Mouse (Mus musculus) adrenal gland, adult 8-10 months (tissue): ENCODE measurements around the gene Phgr1. TPM values are rescaled to one million over a fixed set of nuclear protein-coding genes. Genes with fewer than 3 reads are reported as not detected.

Experiments used
- DNase-seq: peaks from one replicate; pipeline ENCODE4 v3.0.0; 2022
- total RNA-seq, 4 experiments: library from RNA; stranded (reverse); gene quantifications; 2 replicates each; pipeline ENCODE4 v1.2.4; 2022

Phgr1 gene
- total RNA-seq, 4 experiments from 2014 or later, result not detected

- DNase-seq, result no peak
Observed at GRCm38 (mm10) chr2:118751896-118752791, 20.4 kb upstream of the Phgr1 start.

DNA sequence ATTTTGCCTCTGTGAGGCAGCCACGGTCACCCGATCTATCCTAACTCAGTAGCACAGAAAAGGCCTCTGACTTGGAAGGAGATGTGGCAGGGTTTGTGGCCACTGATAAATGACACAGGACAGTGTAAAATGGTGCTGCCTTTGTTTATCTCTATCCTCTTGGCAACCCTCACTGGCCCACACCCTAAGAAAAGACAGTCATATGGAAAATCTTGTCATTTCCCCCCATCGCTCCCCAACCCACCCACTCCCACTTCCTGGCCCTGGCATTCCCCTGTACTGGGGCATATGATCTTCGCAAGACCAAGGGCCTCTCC is 19.8 kb upstream of the Phgr1 start:
- no peak for DNase-seq

- no peak for DNase-seq
Observed at GRCm38 (mm10) chr2:118754143-118754542, 18.4 kb upstream of the Phgr1 start.

DNA sequence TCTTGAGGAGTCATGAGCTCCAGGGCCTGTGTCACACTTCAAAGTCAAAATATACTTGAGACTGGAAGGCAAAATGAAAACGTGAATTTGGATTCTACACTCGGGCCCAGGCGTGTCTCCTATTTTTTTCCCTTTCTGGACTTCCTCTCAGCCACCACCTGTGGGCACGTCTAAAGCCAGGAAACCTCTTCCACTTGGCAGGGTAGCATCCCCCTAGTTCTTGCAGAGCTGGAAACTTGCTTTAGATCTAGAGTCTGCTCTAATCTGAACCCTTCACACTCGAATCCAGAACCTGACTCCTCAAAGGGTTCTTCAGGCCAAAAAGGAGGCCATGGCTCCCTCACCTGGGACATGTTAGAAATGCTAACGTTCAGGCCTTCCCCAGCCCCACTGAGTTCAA is 17.2 kb upstream of the Phgr1 start:
- no peak for DNase-seq

DNA sequence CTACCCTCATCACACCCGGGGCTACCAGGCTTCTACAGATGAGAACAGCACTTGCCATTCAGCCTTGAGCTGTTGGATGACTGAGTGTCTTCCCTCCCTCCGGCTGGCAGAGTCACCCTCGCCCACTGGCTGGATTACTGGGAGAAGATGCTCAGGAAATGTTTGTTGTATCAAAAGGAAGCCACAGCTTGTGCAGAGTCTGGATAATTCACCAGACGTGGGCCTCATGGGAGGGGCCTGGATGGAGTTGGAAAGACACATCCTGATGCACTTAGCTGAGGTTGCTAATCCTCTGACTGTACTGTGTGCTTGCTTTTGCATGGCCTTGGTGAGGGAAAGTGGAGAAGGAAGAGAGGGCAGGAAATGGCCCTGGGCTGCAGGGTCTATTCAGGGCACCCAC is 16.5 kb upstream of the Phgr1 start:
- DNase-seq, result no peak

GRCm38 (mm10) chr2:118759828-118760227 is 12.7 kb upstream of the Phgr1 start:
- DNase-seq, result no peak

DNA sequence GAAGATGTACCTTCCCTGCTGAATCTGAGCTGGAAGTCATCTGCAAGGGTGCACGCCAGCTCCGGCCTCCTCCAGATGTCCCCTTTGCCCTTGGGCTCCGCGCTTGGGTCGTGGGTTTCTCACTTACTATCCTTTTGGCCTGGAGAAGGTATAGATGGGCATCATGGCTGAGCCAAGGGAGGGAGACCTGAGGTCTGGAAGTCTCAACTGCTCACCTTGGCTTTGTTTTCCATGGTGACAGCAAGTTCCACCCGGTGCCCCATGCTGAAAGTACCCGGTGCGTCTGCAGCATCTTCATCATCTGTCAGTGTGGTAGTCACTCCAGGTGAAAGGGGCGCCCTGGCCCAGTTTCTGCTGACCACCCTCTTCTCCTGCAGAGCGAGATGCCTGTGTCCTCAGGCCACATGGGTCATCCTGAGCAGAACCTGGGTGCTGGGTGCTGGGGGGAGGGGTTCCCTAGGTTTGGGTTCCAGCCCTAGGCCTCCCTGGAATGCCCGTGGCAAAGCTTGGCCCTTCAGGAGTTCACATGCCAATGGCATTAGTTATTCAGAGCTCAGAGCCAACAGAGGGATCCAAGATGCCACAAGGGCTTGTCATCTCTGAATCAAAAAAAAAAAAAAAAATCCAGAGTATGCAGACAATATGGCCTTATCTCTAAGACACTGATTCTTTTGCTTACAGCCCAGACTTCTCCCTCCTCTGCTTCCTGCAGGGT is 12.1 kb upstream of the Phgr1 start:
- no peak for DNase-seq

- DNase-seq, result no peak
Observed at GRCm38 (mm10) chr2:118761358-118761757, 11.2 kb upstream of the Phgr1 start.

DNA sequence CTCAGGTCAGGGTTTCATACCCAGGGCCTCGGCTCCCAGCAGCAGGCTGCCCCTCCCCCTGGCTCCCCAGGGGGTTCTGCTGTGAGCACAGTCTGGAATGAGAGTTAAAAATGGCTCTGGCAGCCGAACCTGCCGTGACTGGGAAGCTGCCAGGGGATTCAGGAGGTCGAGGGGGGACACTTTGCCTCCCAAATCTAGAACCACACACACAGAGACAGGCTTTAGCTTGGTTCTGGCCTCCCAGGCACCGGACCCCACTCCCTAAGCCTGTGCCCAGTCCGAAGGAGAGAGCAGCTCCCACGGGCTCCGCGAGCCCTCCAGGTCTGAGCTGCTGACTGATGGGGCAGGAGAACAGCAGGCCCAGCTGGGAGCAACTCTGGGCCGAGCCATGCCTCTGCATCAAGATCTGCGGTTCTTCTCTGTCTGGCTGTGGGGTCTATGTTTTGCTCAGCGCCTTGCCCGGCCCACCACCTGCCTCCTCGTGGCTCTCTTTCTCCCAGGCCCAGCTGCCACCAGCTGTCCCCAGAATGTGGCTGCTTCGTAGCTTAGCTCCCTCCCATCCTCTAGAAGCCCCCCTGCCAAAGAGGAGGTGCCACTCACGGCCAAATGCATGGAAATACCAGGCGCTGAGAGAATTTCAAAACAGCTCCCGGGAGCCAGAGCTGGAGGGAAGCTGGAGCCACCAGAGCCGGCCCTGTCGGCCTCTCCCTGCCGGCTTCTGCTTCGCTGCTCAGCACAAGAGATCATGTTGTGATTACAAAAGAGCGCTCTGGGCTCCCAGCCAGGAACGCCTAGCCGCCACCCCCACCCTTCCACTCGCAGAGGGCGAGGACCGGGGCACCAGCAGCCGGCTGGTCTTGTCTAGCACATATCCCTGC is 10.4 kb upstream of the Phgr1 start, which contains the start of gene Ccdc9b:
Gene Ccdc9b (minus strand): TSS at position 756 of the 878 bp plus-strand sequence.
- peak; percentile 91 for DNase-seq

DNA sequence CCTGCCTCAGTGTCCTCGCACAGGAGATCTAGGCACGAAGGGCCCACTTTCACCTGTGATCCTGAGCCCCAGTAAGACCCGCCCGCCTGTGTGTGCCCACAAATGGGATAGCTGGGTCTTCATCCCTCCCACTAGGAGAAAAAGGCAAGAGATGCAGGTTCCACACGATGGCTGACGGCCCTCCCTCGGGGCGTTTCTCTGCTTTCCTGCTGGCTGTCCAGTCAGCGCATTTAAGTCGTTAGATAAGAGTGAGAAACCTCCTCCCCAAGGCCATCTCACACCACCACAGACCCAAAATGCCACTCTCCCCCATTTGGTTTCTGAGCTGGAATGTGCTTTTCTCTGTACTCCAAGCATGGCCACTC is 9.8 kb upstream of the Phgr1 start:
- no peak for DNase-seq

GRCm38 (mm10) chr2:118763469-118763868 is 9.1 kb upstream of the Phgr1 start:
- DNase-seq, result no peak

DNA sequence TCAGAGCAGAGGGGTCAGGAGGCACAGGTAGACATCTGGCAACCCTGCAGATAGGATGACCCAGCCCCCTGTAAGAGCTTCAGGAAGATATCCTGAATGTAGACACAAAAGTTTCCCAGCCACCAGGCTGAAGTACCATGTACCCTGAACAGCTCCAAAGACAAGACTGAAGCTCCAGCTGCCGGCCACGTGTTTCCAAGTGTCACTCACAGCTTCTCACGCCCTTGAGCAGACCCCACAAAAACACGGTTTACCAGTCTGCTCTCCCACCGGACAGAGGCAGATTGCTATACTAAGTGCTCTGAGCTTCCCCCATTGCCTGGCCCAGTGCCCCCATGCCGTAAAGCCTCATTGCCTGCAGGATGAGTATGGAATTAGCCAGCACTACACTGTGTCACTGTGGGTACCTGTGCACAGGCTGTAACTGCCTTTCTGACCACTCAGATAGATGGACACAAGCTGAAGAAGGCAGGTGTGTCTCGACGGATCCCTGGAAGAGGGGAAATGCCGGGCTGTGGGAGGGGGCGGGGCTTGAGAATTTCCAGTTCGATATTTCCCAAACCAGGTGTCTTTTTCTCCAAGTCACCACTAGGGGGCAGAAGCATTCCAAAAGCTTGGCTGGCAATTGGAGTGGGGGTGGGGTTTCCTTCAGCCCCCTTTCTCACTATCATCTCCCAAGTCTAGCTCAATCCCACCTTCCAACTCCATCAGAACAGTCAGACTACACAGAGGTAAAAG is 8.3 kb upstream of the Phgr1 start:
- DNase-seq, result no peak

- DNase-seq, result no peak
Observed at GRCm38 (mm10) chr2:118764875-118765274, 7.7 kb upstream of the Phgr1 start.

DNA sequence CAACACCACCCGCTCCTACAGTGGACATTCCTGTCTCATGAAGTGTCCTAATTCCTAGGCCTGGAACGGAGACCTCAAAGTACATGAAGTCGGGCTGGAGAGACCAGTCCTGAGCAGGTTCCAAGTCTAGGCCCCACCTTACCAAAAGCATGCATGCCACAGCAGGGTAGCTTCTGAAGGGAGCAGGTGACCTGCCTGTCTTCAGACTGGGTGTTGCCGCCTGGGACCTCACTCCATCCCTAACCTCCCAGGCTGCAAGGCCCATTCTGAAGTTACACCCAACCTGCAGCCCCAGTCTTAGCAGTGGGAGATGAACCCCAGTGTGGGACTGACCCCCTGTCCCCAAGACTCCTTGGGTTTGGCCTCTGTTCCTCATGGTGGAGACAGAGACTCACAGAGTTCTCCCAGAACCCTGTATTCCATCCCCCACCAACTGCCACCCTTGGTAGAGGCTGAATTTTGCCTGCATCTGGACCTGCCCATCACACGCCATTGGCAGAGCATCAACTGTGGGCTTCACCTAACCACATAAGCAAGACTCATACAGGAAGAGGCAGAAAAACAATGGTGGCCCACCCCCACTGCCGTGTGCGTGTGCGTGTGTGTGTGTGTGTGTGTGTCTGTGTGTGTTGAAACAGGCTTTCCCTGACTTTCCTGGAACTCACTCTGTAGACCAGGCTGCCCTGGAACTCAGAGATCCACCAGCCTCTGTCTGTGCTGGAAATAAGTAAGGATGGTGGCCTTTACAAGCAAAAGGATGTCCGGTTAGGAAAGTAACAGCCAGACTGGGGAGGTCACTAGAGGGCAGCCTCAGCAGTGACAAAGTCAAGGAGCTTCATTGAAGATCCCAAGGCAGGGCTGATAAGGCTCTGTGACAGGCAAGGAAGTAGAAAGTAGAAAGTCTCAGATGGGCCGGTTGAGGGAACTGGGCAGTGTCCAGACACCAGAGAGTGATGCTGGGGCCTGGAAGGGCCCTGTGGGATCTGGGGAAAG is 6.2 kb upstream of the Phgr1 start:
- DNase-seq, result no peak

- no peak for DNase-seq
Observed at GRCm38 (mm10) chr2:118774536-118774935, 2.0 kb downstream of the Phgr1 start.

DNA sequence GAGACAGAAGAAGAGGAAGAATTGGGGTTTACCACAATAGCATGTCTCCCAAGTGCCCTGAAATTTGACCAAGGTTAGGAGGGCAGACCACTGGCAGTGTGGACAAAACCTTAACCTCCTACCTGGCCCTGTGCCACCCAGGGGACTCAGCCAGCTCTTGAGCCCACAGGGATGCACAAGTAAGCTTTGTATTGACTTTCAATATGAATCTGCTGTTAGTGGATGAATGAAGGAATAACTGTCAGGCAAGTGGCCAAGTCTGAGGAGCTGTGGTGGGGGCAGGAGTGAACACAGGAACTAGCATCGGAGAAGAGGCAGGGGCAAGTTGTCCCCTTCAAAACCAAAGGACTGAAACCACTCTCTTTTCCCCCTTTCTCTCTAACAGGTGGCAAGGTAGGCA is 2.8 kb downstream of the Phgr1 start:
- DNase-seq, result no peak

DNA sequence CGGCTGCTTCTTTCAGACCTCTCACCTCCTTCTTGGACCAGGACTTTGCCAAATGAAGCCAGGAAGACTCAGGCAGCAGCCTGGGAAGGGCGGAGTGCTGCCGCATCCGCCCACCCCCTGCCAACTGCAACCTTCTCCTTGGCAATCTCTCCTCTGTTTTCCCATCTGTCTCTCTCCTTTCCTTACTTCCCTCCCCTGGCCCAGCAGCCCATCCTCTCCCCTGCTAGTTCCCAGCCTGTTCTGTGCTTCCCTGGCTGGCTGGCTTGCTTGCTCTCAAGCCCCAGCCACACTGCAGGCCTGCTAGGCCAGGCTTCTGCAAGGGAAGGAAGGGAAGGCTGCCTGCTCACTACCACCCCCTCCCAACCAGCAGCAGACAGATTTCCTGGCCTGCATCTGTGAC is 3.3 kb downstream of the Phgr1 start:
- DNase-seq, result no peak

DNA sequence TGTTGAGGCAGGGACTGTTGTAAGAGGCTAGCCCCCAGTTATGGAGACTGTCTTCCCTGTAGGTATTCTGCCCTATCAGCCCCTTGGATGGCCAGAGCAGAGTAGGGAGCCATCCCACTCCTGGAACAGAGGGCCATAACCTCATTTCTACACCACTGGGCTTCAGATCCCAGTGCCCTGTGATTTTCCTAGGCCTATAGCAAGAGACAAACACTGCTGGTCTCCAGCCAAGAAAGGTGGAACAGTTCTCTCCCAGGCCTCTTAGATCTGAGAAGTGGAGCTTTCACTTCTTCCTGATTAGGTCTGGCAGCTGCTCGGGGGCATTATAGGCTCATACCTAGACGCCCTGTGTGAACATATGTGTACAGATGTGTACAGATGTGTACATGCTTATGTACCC is 3.7 kb downstream of the Phgr1 start:
- no peak for DNase-seq

- DNase-seq, result no peak
Observed at GRCm38 (mm10) chr2:118778418-118778817, 5.8 kb downstream of the Phgr1 start.

DNA sequence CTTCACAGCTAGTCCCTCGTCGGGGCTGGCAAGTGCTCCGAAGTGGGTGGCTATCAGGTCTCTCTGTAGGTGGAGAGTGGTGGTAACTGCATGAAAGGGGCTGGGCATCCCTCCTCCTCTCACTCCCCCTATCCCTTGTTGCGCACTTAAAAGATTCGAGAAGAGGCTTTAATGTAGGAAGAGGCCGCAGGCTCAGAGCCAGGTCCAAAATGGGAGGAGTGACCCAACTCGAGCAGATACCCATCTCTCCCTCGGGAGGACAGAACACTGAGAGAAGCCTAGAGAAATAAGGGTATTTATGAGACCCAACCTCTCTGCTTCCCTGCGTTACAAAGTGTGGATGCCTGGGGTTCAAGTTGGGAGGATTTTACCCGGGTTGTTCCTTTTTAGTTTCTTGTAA is 6.5 kb downstream of the Phgr1 start:
- no peak for DNase-seq
